13 mouse cellular contexts compared by ENCODE assay signal in genomic region chr17:27703961-27704621, GRCm38 (mm10). TPM values are rescaled to one million over a fixed set of nuclear protein-coding genes. Genes with fewer than 3 reads are reported as not detected.
DNase-seq lines count a peak whose midpoint lies in the region; ATAC-seq and TF ChIP-seq lines count a peak whose summit lies in the region.
"Had no signal": no experiment of that assay in that cellular context is flagged by ENCODE, and none has a peak within 500 bp of the region (broad histone marks: within the 10 kb centered on the region; RNA-seq: fewer than 3 reads in every experiment).

No protein-coding gene starts in this region.

- no peaks in the 10 kb centered on the region for H3K79me2 ChIP-seq in CH12.LX (replicated peaks; ENCODE audit: control insufficient read depth, extremely low read depth, insufficient read depth, poor library complexity, severe bottlenecking)
- H3K79me2 ChIP-seq in MEL (ENCODE audit: control insufficient read depth, insufficient read depth, low read length, poor library complexity) = no peaks in the 10 kb centered on the region

- no peak for TF ChIP-seq POLR2A in CH12.LX (IDR thresholded peaks at IDR 0.05; ENCODE audit: low read depth, low read length)
- TF ChIP-seq POLR2A in MEL (IDR thresholded peaks at IDR 0.05; ENCODE audit: control insufficient read depth in 1 of 2, insufficient read depth in 1 of 2, low read depth in 1 of 2, low read length in 2 of 2, poor library complexity in 1 of 2) = no peak

- peaks cover 10% of the 10 kb centered on the region; the same call in 1 of the 2 replicates for H3K9me3 ChIP-seq in kidney, embryonic 16.5 days (ENCODE audit: low read length)
- H3K9me3 ChIP-seq in CH12.LX (replicated peaks; ENCODE audit: low read length) (peaks cover 13% of the 10 kb centered on the region), MEL (replicated peaks; ENCODE audit: insufficient read depth, low read length) (no peaks in the 10 kb centered on the region)
- no peaks in the 10 kb centered on the region for H3K9me3 ChIP-seq in midbrain, embryonic 11.5 days (ENCODE audit: control insufficient read depth, low read length)
- H3K9me3 ChIP-seq: embryonic facial prominence, embryonic 12.5 days had no signal

- H3K4me2 ChIP-seq in kidney, embryonic 16.5 days (replicated peaks; ENCODE audit: low read depth, low read length) = no peak overlapping the region
- H3K4me2 ChIP-seq in CH12.LX (ENCODE audit: insufficient read depth, low read depth, poor library complexity, severe bottlenecking) = no peak overlapping the region
- no peak overlapping the region for H3K4me2 ChIP-seq in midbrain, embryonic 11.5 days
- H3K4me2 ChIP-seq: embryonic facial prominence, embryonic 12.5 days; liver, embryonic 15.5 days had no signal

- peak; percentile 60 for DNase-seq in kidney, postnatal 10 days
- DNase-seq in CH12.LX (ENCODE audit: extremely low read depth) (peak; percentile 52), MEL (ENCODE audit: low read depth, low spot score) (peak; percentile 72)
- peak; percentile 58 for DNase-seq in embryo, embryonic 10.5 days (ENCODE audit: low spot score)
- DNase-seq in spleen, postnatal 36 days (ENCODE audit: low spot score in 2 of 2) = no peak
- no peak for DNase-seq in midbrain, embryonic 11.5 days (ENCODE audit: low spot score, missing footprints)
- DNase-seq: gastrocnemius, postnatal 36 days had no signal

- H3K4me3 ChIP-seq in kidney, embryonic 16.5 days (ENCODE audit: low read length) = no peak overlapping the region
- H3K4me3 ChIP-seq in CH12.LX (replicated peaks in 1 of 3; ENCODE audit: low read depth in 2 of 3, low read length in 2 of 3, poor library complexity in 1 of 3) (no peak overlapping the region), MEL (ENCODE audit: control insufficient read depth in 1 of 2, insufficient read depth in 1 of 2, low read depth in 2 of 2, low read length in 2 of 2) (no peak overlapping the region)
- no peak overlapping the region for H3K4me3 ChIP-seq in midbrain, embryonic 11.5 days (ENCODE audit: low read depth, low read length)
- H3K4me3 ChIP-seq: embryonic facial prominence, embryonic 12.5 days; liver, embryonic 15.5 days had no signal

- TF ChIP-seq CTCF in CH12.LX (conservative IDR thresholded peaks at IDR 0.05 in 1 of 2, IDR thresholded peaks at IDR 0.05 in 1 of 2; ENCODE audit: low read depth in 2 of 2, low read length in 2 of 2) (no peak), MEL (IDR thresholded peaks at IDR 0.05 in 2 of 3, conservative IDR thresholded peaks at IDR 0.05 in 1 of 3; ENCODE audit: control insufficient read depth in 1 of 3, insufficient read depth in 1 of 3, low read depth in 2 of 3, low read length in 3 of 3, poor library complexity in 1 of 3, severe bottlenecking in 1 of 3) (no peak)

- H3K36me3 ChIP-seq in kidney, embryonic 16.5 days (ENCODE audit: insufficient read depth, low read length) = no peaks in the 10 kb centered on the region
- H3K36me3 ChIP-seq in CH12.LX (replicated peaks in 1 of 2; ENCODE audit: control insufficient read depth in 1 of 2, insufficient read depth in 1 of 2, low read length in 1 of 2) (peaks cover 5 to 46% of the 10 kb centered on the region in 2 experiments), MEL (ENCODE audit: control insufficient read depth in 1 of 2, insufficient read depth in 2 of 2, low read length in 2 of 2) (no peaks in the 10 kb centered on the region)
- H3K36me3 ChIP-seq in midbrain, embryonic 11.5 days (ENCODE audit: control insufficient read depth, insufficient read depth, low read length) = no peaks in the 10 kb centered on the region
- H3K36me3 ChIP-seq: embryonic facial prominence, embryonic 12.5 days; liver, embryonic 15.5 days had no signal

- ATAC-seq in kidney, embryonic 16.5 days (ENCODE audit: low FRiP score, low TSS enrichment) = no peak
- ATAC-seq in activated CD4-positive, CD25-positive, alpha-beta regulatory T cell, adult 4 months = no peak
- no peak for ATAC-seq in midbrain, embryonic 11.5 days (ENCODE audit: low FRiP score)

- peaks cover 13% of the 10 kb centered on the region for H3K4me1 ChIP-seq in kidney, embryonic 16.5 days (ENCODE audit: insufficient read depth, low read length)
- H3K4me1 ChIP-seq in CH12.LX (ENCODE audit: control insufficient read depth in 1 of 2, insufficient read depth in 2 of 2) = peaks cover 10 to 26% of the 10 kb centered on the region in 2 experiments
- no peaks in the 10 kb centered on the region for H3K4me1 ChIP-seq in MEL (ENCODE audit: control insufficient read depth in 1 of 2, insufficient read depth in 2 of 2, low read length in 2 of 2)
- peaks cover 6% of the 10 kb centered on the region; the same call in 1 of the 2 replicates for H3K4me1 ChIP-seq in midbrain, embryonic 11.5 days (ENCODE audit: control insufficient read depth, insufficient read depth, low read length)

- TF ChIP-seq EP300 in CH12.LX (IDR thresholded peaks at IDR 0.05; ENCODE audit: low read length) (no peak), MEL (IDR thresholded peaks at IDR 0.05; ENCODE audit: low read depth in 1 of 2, low read length in 2 of 2) (no peak)

- no peaks in the 10 kb centered on the region for H3K27me3 ChIP-seq in kidney, embryonic 16.5 days (ENCODE audit: insufficient read depth, low read length)
- H3K27me3 ChIP-seq in CH12.LX (replicated peaks) = no peaks in the 10 kb centered on the region
- no peaks in the 10 kb centered on the region for H3K27me3 ChIP-seq in MEL (ENCODE audit: control insufficient read depth in 1 of 2, insufficient read depth in 2 of 2, low read length in 2 of 2)
- H3K27me3 ChIP-seq in midbrain, embryonic 11.5 days (ENCODE audit: control insufficient read depth, insufficient read depth, low read length) = peaks cover 17% of the 10 kb centered on the region

- 65% methylated on average over 5 of the region's 5 CpGs for WGBS in kidney, embryonic 16.5 days
- WGBS in midbrain, embryonic 11.5 days = 70% methylated on average over 5 of the region's 5 CpGs

- no peak overlapping the region for H3K27ac ChIP-seq in kidney, embryonic 16.5 days (ENCODE audit: low read length)
- no peak overlapping the region for H3K27ac ChIP-seq in CH12.LX (ENCODE audit: insufficient read depth, low read depth)
- H3K27ac ChIP-seq in MEL (ENCODE audit: control insufficient read depth, low read depth, low read length) = no peak overlapping the region
- H3K27ac ChIP-seq in midbrain, embryonic 11.5 days (ENCODE audit: low read depth, low read length) = no peak overlapping the region
- H3K27ac ChIP-seq: embryonic facial prominence, embryonic 12.5 days; liver, embryonic 15.5 days had no signal

- TF ChIP-seq RAD21 in CH12.LX (IDR thresholded peaks at IDR 0.05; ENCODE audit: low read depth, low read length) (no peak), MEL (IDR thresholded peaks at IDR 0.05; ENCODE audit: low read depth, low read length) (no peak)

- H3K9ac ChIP-seq in kidney, embryonic 16.5 days (replicated peaks; ENCODE audit: low read length) = no peak overlapping the region
- H3K9ac ChIP-seq in CH12.LX (ENCODE audit: insufficient read depth, low read depth) = no peak overlapping the region
- no peak overlapping the region for H3K9ac ChIP-seq in MEL (ENCODE audit: control insufficient read depth, low read depth, low read length, poor library complexity, severe bottlenecking)
- no peak overlapping the region for H3K9ac ChIP-seq in midbrain, embryonic 11.5 days (ENCODE audit: low read length)
- H3K9ac ChIP-seq: embryonic facial prominence, embryonic 12.5 days; liver, embryonic 15.5 days had no signal

- in situ Hi-C loops in CH12.LX (cut with MboI; ENCODE audit: low pct_ligation_motif_present, low pct_unique_long_range_greater_than_20kb, low sequenced_read_pairs) = no loop called here

- dilution Hi-C loops in CH12.LX (cut with MboI; ENCODE audit: extremely low pct_ligation_motif_present, extremely low pct_unique_long_range_greater_than_20kb, low sequenced_read_pairs) = no loop called here

TF ChIP-seq in CH12.LX, 34 proteins besides CTCF, POLR2A, EP300 and RAD21 (continues in another document):
- TF ChIP-seq RCOR1 (conservative IDR thresholded peaks at IDR 0.05; ENCODE audit: low read depth, low read length) (no peak), ZKSCAN1 (IDR thresholded peaks at IDR 0.05; ENCODE audit: borderline replicate concordance, low read depth, low read length) (no peak), SIN3A (IDR thresholded peaks at IDR 0.05; ENCODE audit: low read length) (no peak), SMC3 (IDR thresholded peaks at IDR 0.05; ENCODE audit: low read depth, low read length) (no peak), NRF1 (IDR thresholded peaks at IDR 0.05; ENCODE audit: low read depth, low read length) (no peak)

TF ChIP-seq in MEL, 35 proteins besides CTCF, POLR2A, EP300 and RAD21 (continues in another document):
- TF ChIP-seq MYB (IDR thresholded peaks at IDR 0.05; ENCODE audit: low read depth, low read length) = no peak
- TF ChIP-seq POLR2AphosphoS5 (IDR thresholded peaks at IDR 0.05; ENCODE audit: borderline replicate concordance, low read depth, low read length) = no peak
- TF ChIP-seq GABPA (IDR thresholded peaks at IDR 0.05; ENCODE audit: low read depth, low read length) = no peak
- no peak for TF ChIP-seq RCOR1 (IDR thresholded peaks at IDR 0.05; ENCODE audit: low read depth, low read length)
- TF ChIP-seq HCFC1 (IDR thresholded peaks at IDR 0.05; ENCODE audit: low read depth, low read length) = no peak
- no peak for TF ChIP-seq MYC (IDR thresholded peaks at IDR 0.05; ENCODE audit: low read depth, low read length)

RNA-seq across cellular contexts. Expression of gene Spdef, which starts 24.7 kb away (rescaled TPM):
- 0.18 and 0.31 TPM in 2 replicates for polyA plus RNA-seq in kidney, embryonic 16.5 days (2015; fragmentation: Nextera tagmentation; extraction: Ambion mirVana)
- total RNA-seq in CH12.LX (2012; rRNA removed) (not detected in 2 replicates), CH12.LX (2014; rRNA removed) (not detected in 2 replicates), MEL (2012; rRNA removed) (not detected in 2 replicates)
- polyA plus RNA-seq in CH12.LX (2012; ENCODE audit: insufficient read length, low read depth) (not detected in 2 replicates), MEL (2012; ENCODE audit: insufficient read depth in 1 of 2, insufficient read length in 2 of 2, low read depth in 1 of 2, low replicate concordance in 2 of 2, missing spikeins in 1 of 2) (under 1 TPM in 1 of 2 experiments, not detected in 1; 0.11 TPM)
- under 1 TPM in 1 of 2 experiments, not detected in 1; 0.50 TPM for polyA plus RNA-seq in activated CD4-positive, CD25-positive, alpha-beta regulatory T cell, adult 4 months (2017; shearing (Covaris generic))
- polyA plus RNA-seq in midbrain, embryonic 11.5 days (2014; fragmentation: Nextera tagmentation; extraction: Ambion mirVana) = 0.25 TPM in 1 of 2 replicates, not detected in the other
- total RNA-seq: gastrocnemius, postnatal 36 days; heart, postnatal 25 days; layer of hippocampus, adult 18-20 months had no signal
- polyA plus RNA-seq: liver, embryonic 15.5 days had no signal

RNA-seq across cellular contexts. Expression of gene Pacsin1, which starts 48.8 kb away (rescaled TPM):
- 1.4 and 1.7 TPM in 2 replicates for polyA plus RNA-seq in kidney, embryonic 16.5 days (2015; fragmentation: Nextera tagmentation; extraction: Ambion mirVana)
- total RNA-seq in CH12.LX (2012; rRNA removed) = 11.4 and 13.2 TPM in 2 replicates
- 1.9 and 2.3 TPM in 2 replicates for total RNA-seq in CH12.LX (2014; rRNA removed)
- 14.0 and 15.9 TPM in 2 replicates for polyA plus RNA-seq in CH12.LX (2012; ENCODE audit: insufficient read length, low read depth)
- total RNA-seq in MEL (2012; rRNA removed) = not detected in 2 replicates
- polyA plus RNA-seq in MEL (2012; ENCODE audit: insufficient read depth in 1 of 2, insufficient read length in 2 of 2, low read depth in 1 of 2, low replicate concordance in 2 of 2, missing spikeins in 1 of 2) = under 1 TPM in 1 of 2 experiments, not detected in 1; 0.17 TPM
- 10 to 100 TPM; 26.9 to 41.1 TPM for polyA plus RNA-seq in activated CD4-positive, CD25-positive, alpha-beta regulatory T cell, adult 4 months (2017; shearing (Covaris generic))
- polyA plus RNA-seq in midbrain, embryonic 11.5 days (2014; fragmentation: Nextera tagmentation; extraction: Ambion mirVana) = 3.1 and 4.5 TPM in 2 replicates

Comparison
In these comparisons a context has a peak if more than half of its experiments do, and no peak if none do; other contexts are left out.
1. DNase-seq: peak in kidney, postnatal 10 days (single experiment), CH12.LX (single experiment), MEL (single experiment) and embryo, embryonic 10.5 days (single experiment); none in spleen, postnatal 36 days (0 of 2) and midbrain, embryonic 11.5 days (single experiment).